Mouse (Mus musculus): ENCODE results near the gene Cdh16.

DNA sequence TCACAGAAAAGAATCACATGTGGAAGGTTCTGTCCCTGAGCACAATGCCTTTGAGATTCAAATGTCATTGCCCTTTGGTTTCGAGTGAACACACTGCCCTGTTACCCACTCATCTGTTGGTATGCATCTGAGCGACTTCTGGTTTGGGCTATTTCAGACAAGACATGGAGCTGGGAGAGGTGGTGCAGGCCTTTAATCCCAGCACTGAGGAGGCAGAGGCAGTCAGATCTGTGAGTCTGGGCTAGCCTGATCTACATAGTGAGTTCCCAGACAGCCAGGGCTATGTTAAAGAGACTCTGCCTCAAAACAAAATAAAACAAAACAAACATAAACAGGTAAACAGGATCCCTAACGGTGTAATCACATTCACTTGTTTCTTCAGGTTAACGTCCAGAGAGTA lies 31.4 kb upstream of the Cdh16 start:
- TF ChIP-seq CTCF (IDR thresholded peaks at IDR 0.05; ENCODE audit: extremely low read depth, insufficient read depth, low read length) = no peak
- TF ChIP-seq POLR2A (IDR thresholded peaks at IDR 0.05; ENCODE audit: extremely low read depth, insufficient read depth, low read length) = no peak

Measured in cortical plate, adult 2 months (tissue).